9 mouse cellular contexts compared by ENCODE assay signal in genomic region chr5:32747650-32748375, GRCm38 (mm10). TPM values are rescaled to one million over a fixed set of nuclear protein-coding genes. Genes with fewer than 3 reads are reported as not detected.
DNase-seq lines count a peak whose midpoint lies in the region; ATAC-seq and TF ChIP-seq lines count a peak whose summit lies in the region.
"Had no signal": no experiment of that assay in that cellular context is flagged by ENCODE, and none has a peak within 500 bp of the region (broad histone marks: within the 10 kb centered on the region; RNA-seq: fewer than 3 reads in every experiment).

No protein-coding gene starts in this region.

- H3K4me1 ChIP-seq in embryonic facial prominence, embryonic 10.5 days, result peaks cover 26% of the 10 kb centered on the region
- H3K4me1 ChIP-seq in megakaryocyte, embryonic 14.5 days, result peaks cover 77% of the 10 kb centered on the region
- H3K4me1 ChIP-seq in stomach, postnatal 0 days (replicated peaks; ENCODE audit: control insufficient read depth, insufficient read depth), result peaks cover 5% of the 10 kb centered on the region; the same call in 1 of the 2 replicates

- no peak overlapping the region for H3K27ac ChIP-seq in embryonic facial prominence, embryonic 10.5 days (replicated peaks)
- no peak overlapping the region for H3K27ac ChIP-seq in stomach, postnatal 0 days (replicated peaks)

- H3K9me3 ChIP-seq in embryonic facial prominence, embryonic 10.5 days, result no peaks in the 10 kb centered on the region
- no peaks in the 10 kb centered on the region for H3K9me3 ChIP-seq in megakaryocyte, embryonic 14.5 days
- H3K9me3 ChIP-seq in stomach, postnatal 0 days (ENCODE audit: control insufficient read depth, low read length), result no peaks in the 10 kb centered on the region

- TF ChIP-seq EP300 in stomach, postnatal 0 days (optimal IDR thresholded peaks at IDR 0.05), result no peak

- no peaks in the 10 kb centered on the region for H3K36me3 ChIP-seq in embryonic facial prominence, embryonic 10.5 days (replicated peaks)
- H3K36me3 ChIP-seq in megakaryocyte, embryonic 14.5 days (replicated peaks; ENCODE audit: low read length), result peaks cover 27% of the 10 kb centered on the region
- H3K36me3 ChIP-seq in stomach, postnatal 0 days (ENCODE audit: control insufficient read depth, insufficient read depth, low read length), result no peaks in the 10 kb centered on the region

- no peak overlapping the region for H3K4me2 ChIP-seq in stomach, postnatal 0 days (replicated peaks; ENCODE audit: low read depth)

- H3K27me3 ChIP-seq in embryonic facial prominence, embryonic 10.5 days (replicated peaks; ENCODE audit: low read depth, poor library complexity, severe bottlenecking), result no peaks in the 10 kb centered on the region
- no peaks in the 10 kb centered on the region for H3K27me3 ChIP-seq in megakaryocyte, embryonic 14.5 days (replicated peaks)
- no peaks in the 10 kb centered on the region for H3K27me3 ChIP-seq in stomach, postnatal 0 days (ENCODE audit: control insufficient read depth, insufficient read depth, low read length)

- 69% methylated on average over 6 of the region's 6 CpGs for WGBS in embryonic facial prominence, embryonic 10.5 days
- 58% methylated on average over 6 of the region's 6 CpGs for WGBS in stomach, postnatal 0 days

- ATAC-seq in stomach, postnatal 0 days (ENCODE audit: low FRiP score, low TSS enrichment), result no peak

- no peak overlapping the region for H3K4me3 ChIP-seq in embryonic facial prominence, embryonic 10.5 days
- H3K4me3 ChIP-seq in megakaryocyte, embryonic 14.5 days (replicated peaks), result peak overlapping the region; percentile 92
- H3K4me3 ChIP-seq in stomach, postnatal 0 days (ENCODE audit: low read depth, low read length), result no peak overlapping the region
- H3K4me3 ChIP-seq: erythroblast, embryonic 14.5 days had no signal

- DNase-seq in ovary, postnatal 36 days (ENCODE audit: low spot score), result peak; percentile 26
- DNase-seq in ovary, postnatal 10 days (ENCODE audit: low spot score), result no peak
- DNase-seq in adrenal gland, postnatal 10 days, result peak; percentile 70
- DNase-seq in embryonic facial prominence, embryonic 10.5 days (ENCODE audit: low spot score), result peak; percentile 54
- DNase-seq in heart, postnatal 10 days, result peak; percentile 72 to 78
- DNase-seq in layer of hippocampus, adult 9-11 months, result peak; percentile 63
- DNase-seq in stomach, postnatal 0 days (ENCODE audit: low spot score), result peak; percentile 45

- intact Hi-C loops in heart, postnatal 10 days (cut with DNase I), result loop anchor here (1.0 to 2.0 kb wide), 2 partner anchors 34 to 159 kb away; no protein-coding TSS in a partner anchor

- no peak overlapping the region for H3K9ac ChIP-seq in stomach, postnatal 0 days (ENCODE audit: low read length)

- peak; percentile 94 for TF ChIP-seq CTCF in stomach, postnatal 0 days (IDR thresholded peaks at IDR 0.05; ENCODE audit: low read depth)

RNA-seq across cellular contexts. Expression of gene Pisd, which starts 37.6 kb away (rescaled TPM):
- 10 to 100 TPM; 53.2 to 62.4 TPM for total RNA-seq in adrenal gland, postnatal 10 days (2021)
- 76.0 and 82.2 TPM in 2 replicates for polyA plus RNA-seq in embryonic facial prominence, embryonic 10.5 days (2016; fragmentation: Nextera tagmentation; extraction: Ambion mirVana)
- total RNA-seq in heart, postnatal 10 days (2021), result 10 to 100 TPM; 32.1 to 36.6 TPM
- 19.8 and 36.8 TPM in 2 replicates for polyA plus RNA-seq in megakaryocyte, embryonic 14.5 days (2012; ENCODE audit: insufficient read depth, low replicate concordance)
- polyA plus RNA-seq in stomach, postnatal 0 days (2015; fragmentation: Nextera tagmentation; extraction: Ambion mirVana), result 69.4 and 71.7 TPM in 2 replicates
